Mouse (Mus musculus): ENCODE results near the gene Cct8. TPM values are rescaled to one million over a fixed set of nuclear protein-coding genes. Genes with fewer than 3 reads are reported as not detected.
A peak's percentile ranks its signal among the peaks of the same experiment; 100 is the strongest.

Gene Cct8
- polyA plus RNA-seq, 1 experiment from 2014 or later = 379 TPM

DNA sequence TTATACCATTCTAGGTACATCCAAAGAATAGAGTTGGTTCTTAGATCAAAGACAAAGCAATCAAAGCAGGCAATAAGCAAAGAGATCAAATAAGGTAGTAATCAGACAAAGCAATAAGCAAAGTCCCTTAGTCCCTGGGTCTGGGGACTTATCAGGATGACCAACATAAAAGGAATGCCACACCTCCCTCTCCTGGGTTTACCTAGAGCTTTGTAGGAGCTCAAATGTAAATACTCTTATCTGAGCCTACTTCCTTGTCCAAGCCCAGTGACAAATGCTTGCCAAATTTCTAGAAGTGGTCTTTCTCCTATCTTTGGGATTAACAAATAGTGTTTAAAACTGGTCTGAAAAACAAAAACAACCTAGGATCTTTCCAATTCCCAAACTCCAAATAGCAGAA is 52.4 kb downstream of the Cct8 start:
- Histone ChIP-seq H3K4me2 (no peak overlapping the region), H3K27ac (replicated peaks) (no peak overlapping the region), H3K9ac (replicated peaks) (no peak overlapping the region), H3K4me1 (peaks cover 19% of the 10 kb centered on the region), H3K36me3 (no peaks in the 10 kb centered on the region), H3K9me3 (replicated peaks) (no peaks in the 10 kb centered on the region), H3K27me3 (replicated peaks) (0 out of 2 replicates have a peak, but pooled peaks cover 4% of the 10 kb centered on the region), H3K4me3 (replicated peaks) (no peak overlapping the region)
- no peak for ATAC-seq (ENCODE audit: low FRiP score)

- Histone ChIP-seq H3K4me3 (replicated peaks) (no peak overlapping the region), H3K4me2 (no peak overlapping the region), H3K27ac (replicated peaks) (no peak overlapping the region), H3K9ac (replicated peaks) (no peak overlapping the region), H3K4me1 (peaks cover 19% of the 10 kb centered on the region), H3K9me3 (replicated peaks) (no peaks in the 10 kb centered on the region), H3K27me3 (replicated peaks) (0 out of 2 replicates have a peak, but pooled peaks cover 4% of the 10 kb centered on the region), H3K36me3 (no peaks in the 10 kb centered on the region)
- WGBS = 56% methylated on average over 5 of the region's 5 CpGs
- no peak for ATAC-seq (ENCODE audit: low FRiP score)
Observed at GRCm38 (mm10) chr16:87442291-87442690, 53.4 kb downstream of the Cct8 start.

DNA sequence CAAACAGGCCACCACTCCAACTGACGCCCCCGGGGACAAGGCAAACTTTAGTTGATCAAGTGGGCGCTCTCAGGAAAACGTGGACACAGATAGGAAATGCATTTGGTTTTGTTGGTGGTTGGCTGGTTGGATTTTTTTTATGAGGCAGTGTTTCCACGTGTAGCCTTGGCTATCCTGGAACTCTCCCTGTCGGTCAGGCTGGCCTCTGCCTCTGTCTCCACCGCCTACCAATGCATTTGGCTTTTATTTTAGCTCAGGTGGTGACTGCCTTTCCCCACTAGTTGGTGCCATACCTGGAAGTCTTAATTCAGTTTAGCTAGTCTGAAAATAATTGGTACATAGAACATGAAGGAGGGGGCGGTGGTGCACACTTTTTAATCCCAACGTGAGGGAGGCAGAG is 54.6 kb downstream of the Cct8 start:
- 0 out of 2 replicates have a peak, but pooled peaks cover 4% of the 10 kb centered on the region for H3K27me3 ChIP-seq (replicated peaks)

GRCm38 (mm10) chr16:87440184-87440686 is 55.4 kb downstream of the Cct8 start, which contains the start of gene Rwdd2b:
Gene Rwdd2b (minus strand): TSS chr16:87440573.
- ATAC-seq (ENCODE audit: low FRiP score) = peak; percentile 97
- WGBS = under 1% methylated on average over 38 of the region's 38 CpGs
- peak within 1 kb of the TSS; percentile 98 for H3K27ac ChIP-seq (replicated peaks)
- H3K9me3 ChIP-seq (replicated peaks) = no peaks in the 10 kb centered on the region
- peak within 1 kb of the TSS; percentile 78 for H3K4me2 ChIP-seq
- 0 out of 2 replicates have a peak, but pooled peaks cover 4% of the 10 kb centered on the region for H3K27me3 ChIP-seq (replicated peaks)
- peaks cover 6% of the 10 kb centered on the region; the same call in 1 of the 2 replicates for H3K36me3 ChIP-seq
- H3K9ac ChIP-seq (replicated peaks) = peak within 1 kb of the TSS; percentile 90
- H3K4me1 ChIP-seq = peaks cover 19% of the 10 kb centered on the region
- peak within 1 kb of the TSS; percentile 85 for H3K4me3 ChIP-seq (replicated peaks)

More for the DNA sequence above, 54.6 kb downstream of the Cct8 start:
- H3K36me3 ChIP-seq = peaks cover 5% of the 10 kb centered on the region; the same call in 1 of the 2 replicates
- no peak overlapping the region for H3K27ac ChIP-seq (replicated peaks)
- H3K9me3 ChIP-seq (replicated peaks) = no peaks in the 10 kb centered on the region
- peak overlapping the region; percentile 90 for H3K9ac ChIP-seq (replicated peaks)
- no peak for ATAC-seq (ENCODE audit: low FRiP score)
- H3K4me1 ChIP-seq = peaks cover 19% of the 10 kb centered on the region
- H3K4me2 ChIP-seq = peak overlapping the region; percentile 78
- 28% methylated on average over 9 of the region's 9 CpGs for WGBS
- peak overlapping the region; percentile 85 for H3K4me3 ChIP-seq (replicated peaks)

DNA sequence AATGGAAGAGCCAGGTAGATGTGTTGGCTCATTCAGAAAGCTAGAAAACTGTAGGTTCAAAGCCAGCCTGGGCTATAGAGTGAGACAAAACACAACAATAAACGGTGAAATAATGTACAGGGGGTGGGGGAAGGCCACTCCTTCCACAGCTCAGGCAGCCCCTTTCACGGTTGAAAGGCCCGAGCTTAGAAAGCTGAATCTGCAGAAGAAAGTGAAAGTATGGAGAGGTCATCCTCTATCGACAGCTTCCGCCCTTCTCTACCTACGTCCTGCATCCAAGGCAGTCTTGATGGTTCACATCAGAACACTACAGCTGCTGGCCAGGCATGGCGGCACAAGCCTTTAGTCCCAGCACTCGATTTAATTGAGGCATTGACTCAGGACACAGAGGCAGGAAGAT is 57.0 kb downstream of the Cct8 start:
- Histone ChIP-seq H3K27ac (replicated peaks) (no peak overlapping the region), H3K4me1 (peaks cover 19% of the 10 kb centered on the region), H3K4me2 (no peak overlapping the region), H3K9me3 (replicated peaks) (no peaks in the 10 kb centered on the region), H3K4me3 (replicated peaks) (no peak overlapping the region), H3K36me3 (peaks cover 9% of the 10 kb centered on the region; the same call in 1 of the 2 replicates), H3K9ac (replicated peaks) (no peak overlapping the region), H3K27me3 (replicated peaks) (0 out of 2 replicates have a peak, but pooled peaks cover 4% of the 10 kb centered on the region)
- WGBS = 91% methylated on average over 8 of the region's 8 CpGs
- ATAC-seq (ENCODE audit: low FRiP score) = no peak

GRCm38 (mm10) chr16:87437096-87437495 is 58.6 kb downstream of the Cct8 start:
- 91% methylated on average over 21 of the region's 21 CpGs for WGBS
- H3K4me3 ChIP-seq (replicated peaks) = no peak overlapping the region
- H3K27ac ChIP-seq (replicated peaks) = no peak overlapping the region
- H3K36me3 ChIP-seq = peaks cover 9% of the 10 kb centered on the region; the same call in 1 of the 2 replicates
- no peak overlapping the region for H3K9ac ChIP-seq (replicated peaks)
- no peak for ATAC-seq (ENCODE audit: low FRiP score)
- H3K4me2 ChIP-seq = no peak overlapping the region
- H3K9me3 ChIP-seq (replicated peaks) = no peaks in the 10 kb centered on the region
- H3K27me3 ChIP-seq (replicated peaks) = no peaks in the 10 kb centered on the region
- peaks cover 19% of the 10 kb centered on the region for H3K4me1 ChIP-seq

DNA sequence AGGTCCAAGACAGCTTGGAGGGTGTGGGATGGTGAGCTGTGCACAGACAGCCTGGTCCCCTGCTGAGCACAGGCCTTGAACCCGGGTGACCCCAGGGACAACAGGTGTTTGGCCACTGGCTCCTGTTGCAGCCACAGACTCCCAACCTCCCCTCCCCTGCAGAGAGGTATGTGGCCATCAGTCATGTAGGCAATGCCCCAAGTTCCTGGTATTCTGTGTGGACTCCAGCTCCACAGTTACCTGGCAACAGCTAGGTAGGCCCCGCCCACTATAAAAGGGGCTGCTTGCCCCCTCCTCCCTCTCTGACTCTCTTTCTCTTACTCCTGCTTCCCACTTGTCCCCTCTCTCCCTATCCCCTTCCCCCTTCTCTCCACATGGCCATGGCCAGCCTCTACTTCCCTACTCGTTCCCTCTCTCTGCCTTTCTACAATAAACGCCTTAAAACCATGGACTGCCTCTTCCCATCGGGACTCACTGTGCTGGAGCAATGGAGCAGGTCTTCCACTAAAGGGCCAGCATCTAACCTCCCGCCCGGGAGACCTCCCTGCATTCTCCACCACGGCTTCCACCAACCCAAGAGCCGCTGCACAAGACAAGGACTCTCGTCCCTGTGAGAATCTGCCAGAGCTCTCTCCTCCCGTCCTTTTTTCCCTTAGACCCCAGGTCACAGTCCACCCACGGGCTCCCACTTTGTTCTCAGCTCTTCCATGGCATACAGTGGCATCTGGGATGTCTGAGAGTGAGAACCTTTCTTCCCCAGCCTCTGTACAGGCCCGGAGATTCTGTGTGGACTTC is 60.1 kb downstream of the Cct8 start:
- WGBS = 83% methylated on average over 13 of the region's 13 CpGs
- H3K27ac ChIP-seq (replicated peaks) = no peak overlapping the region
- ATAC-seq (ENCODE audit: low FRiP score) = no peak

GRCm38 (mm10) chr16:87434946-87435345 is 60.7 kb downstream of the Cct8 start:
- WGBS = 83% methylated on average over 6 of the region's 6 CpGs
- Histone ChIP-seq H3K4me1 (peaks cover 21% of the 10 kb centered on the region), H3K4me2 (no peak overlapping the region), H3K36me3 (peaks cover 9% of the 10 kb centered on the region; the same call in 1 of the 2 replicates), H3K27ac (replicated peaks) (no peak overlapping the region), H3K27me3 (replicated peaks) (no peaks in the 10 kb centered on the region), H3K9me3 (replicated peaks) (no peaks in the 10 kb centered on the region), H3K4me3 (replicated peaks) (no peak overlapping the region), H3K9ac (replicated peaks) (no peak overlapping the region)
- ATAC-seq (ENCODE audit: low FRiP score) = no peak

More for the DNA sequence above, 60.1 kb downstream of the Cct8 start:
- Histone ChIP-seq H3K27me3 (replicated peaks) (no peaks in the 10 kb centered on the region), H3K4me2 (no peak overlapping the region), H3K9me3 (replicated peaks) (no peaks in the 10 kb centered on the region), H3K36me3 (peaks cover 9% of the 10 kb centered on the region; the same call in 1 of the 2 replicates), H3K9ac (replicated peaks) (no peak overlapping the region), H3K4me3 (replicated peaks) (no peak overlapping the region), H3K4me1 (peaks cover 18% of the 10 kb centered on the region)

GRCm38 (mm10) chr16:87434266-87434665 is 61.4 kb downstream of the Cct8 start:
- Histone ChIP-seq H3K9ac (replicated peaks) (no peak overlapping the region), H3K4me2 (no peak overlapping the region), H3K27me3 (replicated peaks) (no peaks in the 10 kb centered on the region), H3K27ac (replicated peaks) (no peak overlapping the region), H3K4me3 (replicated peaks) (no peak overlapping the region), H3K4me1 (peaks cover 15% of the 10 kb centered on the region), H3K36me3 (peaks cover 9% of the 10 kb centered on the region; the same call in 1 of the 2 replicates), H3K9me3 (replicated peaks) (no peaks in the 10 kb centered on the region)
- WGBS = 95% methylated on average over 7 of the region's 7 CpGs
- ATAC-seq (ENCODE audit: low FRiP score) = no peak

Other genes with a start within 250 kb of the Cct8 start
- 20.6 and 22.5 TPM in 2 replicates for gene N6amt1, start 141.7 kb downstream of the Cct8 start, polyA plus RNA-seq (2015; fragmentation: Nextera tagmentation; extraction: Ambion mirVana)
- gene Ltn1, start 63.3 kb downstream of the Cct8 start, polyA plus RNA-seq (2015; fragmentation: Nextera tagmentation; extraction: Ambion mirVana) = 21.8 and 23.9 TPM in 2 replicates
- gene Rwdd2b, start 55.3 kb downstream of the Cct8 start, polyA plus RNA-seq (2015; fragmentation: Nextera tagmentation; extraction: Ambion mirVana) = 16.5 and 16.7 TPM in 2 replicates
- gene Usp16, start 41.2 kb downstream of the Cct8 start, polyA plus RNA-seq (2015; fragmentation: Nextera tagmentation; extraction: Ambion mirVana) = 47.8 and 48.8 TPM in 2 replicates
- 0.12 and 0.50 TPM in 2 replicates for gene Map3k7cl, start 57.5 kb upstream of the Cct8 start, polyA plus RNA-seq (2015; fragmentation: Nextera tagmentation; extraction: Ambion mirVana)
- gene Bach1, start 203.1 kb upstream of the Cct8 start, polyA plus RNA-seq (2015; fragmentation: Nextera tagmentation; extraction: Ambion mirVana) = 15.7 and 20.7 TPM in 2 replicates

Measured in neural tube, embryonic 15.5 days (tissue).